Mouse (Mus musculus) layer of hippocampus, adult 11-12 months (tissue): Measurements from ENCODE around the gene Med29.

Experiments used
- DNase-seq: peaks from one replicate; pipeline ENCODE4 v3.0.0; 2022; ENCODE audit warnings: low spot score

The Med29 gene

GRCm38 (mm10) chr7:28353267-28353666, 39.2 kb downstream of the Med29 start:
- no peak for DNase-seq

- no peak for DNase-seq
Observed at GRCm38 (mm10) chr7:28351676-28352191, 40.8 kb downstream of the Med29 start.

DNA sequence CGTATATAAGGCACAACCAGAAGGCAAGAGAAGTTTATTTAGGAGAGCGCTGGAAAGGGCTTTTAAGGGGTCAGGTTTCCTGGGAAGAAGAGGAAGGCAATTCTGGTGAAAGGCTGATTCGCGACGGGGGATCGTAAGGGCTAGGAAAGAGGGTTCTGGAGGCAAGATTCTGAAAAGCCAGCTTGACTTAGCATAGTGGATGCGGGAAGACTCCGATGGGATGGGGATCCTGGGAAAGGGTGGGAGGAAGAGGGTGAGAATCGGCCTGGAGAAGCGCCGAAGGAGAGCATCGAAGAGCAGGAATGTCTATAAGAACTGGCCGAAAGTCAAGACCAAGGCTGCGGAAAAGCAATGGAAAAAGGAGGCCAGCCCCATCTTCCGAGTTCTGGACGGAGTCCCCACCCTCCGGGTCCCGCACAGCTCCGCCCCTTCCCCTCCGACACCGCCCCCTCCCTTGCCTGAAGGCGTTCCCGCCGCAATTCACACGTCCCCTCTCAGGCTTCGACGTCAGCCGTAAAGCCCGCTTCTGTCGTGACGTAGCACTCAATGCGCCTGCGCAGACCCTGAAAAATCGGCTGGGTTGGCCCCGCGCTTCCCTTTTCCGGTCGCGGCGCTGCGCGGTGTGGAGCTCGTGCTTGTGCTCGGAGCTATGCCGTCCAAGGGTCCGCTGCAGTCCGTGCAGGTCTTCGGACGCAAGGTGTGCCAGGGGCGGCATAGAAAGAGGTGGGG, 42.2 kb downstream of the Med29 start, which contains the start of gene Rps16:
Gene Rps16, plus strand, starts transcription at position 498 of the 729 bp plus-strand sequence.
- DNase-seq = peak; percentile 96

DNA sequence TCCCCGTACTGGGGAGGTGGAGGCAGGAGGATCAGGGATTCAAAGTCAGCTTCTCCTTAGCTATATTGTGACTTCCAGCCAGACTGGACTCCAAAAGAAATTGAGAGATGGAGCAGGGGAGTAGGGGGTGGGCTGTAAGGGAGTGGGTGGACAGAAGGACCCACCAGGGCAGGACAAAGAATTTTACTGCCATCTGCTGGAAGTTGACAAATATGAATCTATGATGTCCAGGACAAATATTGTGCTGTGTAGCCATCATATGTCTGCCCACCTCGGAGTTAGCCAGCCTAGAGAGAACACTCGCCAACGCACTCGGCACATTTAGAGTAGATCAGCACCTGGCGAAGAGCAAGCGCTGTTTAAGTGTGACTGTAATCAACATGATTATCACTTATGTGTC, 43.9 kb downstream of the Med29 start:
- no peak for DNase-seq

DNA sequence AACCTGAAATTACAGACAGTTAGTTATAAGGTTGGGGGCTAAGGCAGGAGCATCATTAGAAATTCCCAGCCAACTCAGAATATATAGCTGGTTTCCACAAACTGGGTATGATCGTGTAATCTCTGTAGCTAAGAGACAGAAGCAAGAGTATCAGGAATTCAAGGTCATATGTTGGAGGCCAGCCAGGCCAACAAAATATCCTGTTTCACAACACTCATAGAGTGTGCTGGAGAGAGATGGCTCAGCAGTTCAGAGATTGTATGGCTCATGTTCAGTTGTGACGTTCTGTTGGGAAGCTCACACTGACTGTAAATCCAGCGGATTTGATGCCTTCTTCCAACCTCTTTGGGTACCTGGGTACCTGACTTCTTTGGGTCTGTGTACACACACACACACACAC, 44.8 kb downstream of the Med29 start:
- no peak for DNase-seq

- DNase-seq = peak; percentile 61
Observed at GRCm38 (mm10) chr7:28344637-28345036, 47.9 kb downstream of the Med29 start.

DNA sequence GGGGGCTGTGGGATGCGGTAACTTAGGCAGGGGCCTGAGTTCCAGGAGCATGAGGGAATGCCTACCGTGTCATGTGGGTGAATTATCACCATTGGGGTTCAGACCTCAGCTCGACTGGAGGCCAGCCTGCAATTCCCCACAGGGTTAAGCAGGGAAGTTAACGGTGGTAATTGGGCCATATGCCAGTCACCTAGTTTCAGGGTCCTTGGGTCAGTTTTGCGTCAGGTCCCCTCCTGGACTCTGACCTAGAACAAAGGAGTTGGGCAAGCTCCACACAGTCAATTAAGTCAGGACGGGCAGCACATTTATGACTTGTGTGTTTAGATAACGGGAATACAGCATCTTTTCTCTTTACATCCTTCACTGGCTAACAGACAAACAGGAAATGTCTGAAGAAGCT, 51.1 kb downstream of the Med29 start:
- DNase-seq = no peak

DNA sequence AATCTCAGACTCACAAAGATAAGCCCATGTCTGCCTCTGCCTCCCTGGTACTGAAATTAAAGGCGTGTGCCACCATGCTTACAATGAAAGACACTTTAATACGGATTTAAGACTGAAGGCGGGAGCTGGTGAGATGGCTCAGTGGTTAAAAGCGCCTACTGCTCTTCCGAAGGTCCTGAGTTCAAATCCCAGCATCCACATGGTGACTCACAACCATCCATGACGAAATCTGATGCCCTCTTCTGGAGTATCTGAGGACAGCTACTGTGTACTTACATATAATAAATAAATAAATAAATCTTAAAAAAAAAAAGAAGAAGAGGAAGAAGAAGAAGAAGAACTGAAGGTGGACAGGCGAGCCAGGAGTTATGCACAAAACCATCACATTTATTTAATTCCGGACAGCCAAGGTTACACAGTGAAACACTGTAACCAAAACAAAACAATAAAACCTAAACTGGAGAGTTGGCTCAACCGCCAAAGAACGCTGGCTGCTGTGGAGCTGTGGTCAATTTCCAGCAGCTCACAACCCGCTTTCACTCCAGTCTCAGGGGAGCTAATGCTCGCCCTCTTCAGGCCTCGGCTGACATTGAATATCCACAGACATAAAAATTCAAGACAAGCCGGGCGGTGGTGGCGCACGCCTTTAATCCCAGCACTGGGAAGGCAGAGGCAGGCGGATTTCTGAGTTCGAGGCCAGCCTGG, 53.1 kb downstream of the Med29 start:
- DNase-seq = peak; percentile 58

DNA sequence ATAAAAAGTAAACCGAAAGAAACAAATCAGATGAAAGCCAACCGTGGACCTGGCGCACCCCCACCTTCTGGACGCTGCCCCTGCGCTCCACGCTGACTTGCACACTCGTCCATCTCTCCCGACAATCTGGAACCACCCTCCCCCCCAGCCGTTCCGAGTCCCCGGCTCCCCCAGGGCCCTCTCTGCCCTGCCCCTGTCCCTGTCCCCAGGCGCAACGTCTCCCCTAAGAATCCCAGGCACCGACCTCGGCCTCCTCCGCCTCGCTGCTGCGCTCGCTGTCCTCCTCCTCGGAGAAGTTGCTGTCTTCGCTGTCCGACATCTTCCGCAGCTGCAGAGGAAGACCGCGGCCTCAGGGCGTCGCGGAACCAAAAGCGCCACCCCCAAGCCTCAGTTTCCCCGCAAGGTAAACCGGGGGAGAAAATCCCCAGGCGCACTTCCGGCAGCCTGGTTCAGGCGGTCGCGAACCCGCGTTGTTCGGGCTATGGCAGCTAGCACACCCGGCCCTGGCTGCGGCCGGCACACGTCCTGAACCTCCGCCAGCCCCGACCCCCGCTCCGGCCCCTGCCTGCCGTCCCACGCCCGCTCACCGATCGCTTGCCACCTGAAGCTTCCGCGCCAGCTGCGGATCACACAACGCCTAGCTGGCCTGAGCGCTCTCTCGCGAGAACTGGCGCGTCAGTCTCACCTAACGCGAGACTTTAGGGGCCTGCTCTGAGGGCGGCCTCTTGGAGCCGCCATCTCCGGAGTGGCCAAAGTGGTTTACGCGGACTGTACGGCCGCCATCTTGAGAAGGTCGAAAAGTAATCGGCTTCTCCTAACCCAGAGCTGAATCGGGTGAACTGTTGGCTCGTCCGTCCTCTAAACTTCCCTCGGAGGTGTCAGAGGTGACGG, 54.2 kb downstream of the Med29 start, which contains the start of gene Supt5:
Gene Supt5, minus strand, starts transcription at position 639 of the 891 bp plus-strand sequence.
- DNase-seq = peak; percentile 97
